Mouse (Mus musculus): ENCODE results near the gene Igf1r.
A peak's percentile ranks its signal among the peaks of the same experiment; 100 is the strongest.

GRCm38 (mm10) chr7:68264028-68264453, 311.4 kb downstream of the Igf1r start, which contains the start of gene Pgpep1l:
- TF ChIP-seq CTCF (IDR thresholded peaks at IDR 0.05; ENCODE audit: insufficient read depth, low read length) (no peak), POLR2A (IDR thresholded peaks at IDR 0.05; ENCODE audit: borderline replicate concordance, extremely low read depth, low read depth, low read length) (0 out of 2 replicates have a peak, but pooled peaks have one; percentile 7)

Data from lung, adult 2 months (tissue).